Mouse (Mus musculus): ENCODE data around the gene Smad1.

- TF ChIP-seq CTCF (IDR thresholded peaks at IDR 0.05; ENCODE audit: insufficient read depth, low read depth, low read length) (no peak), POLR2A (IDR thresholded peaks at IDR 0.05; ENCODE audit: insufficient read depth, low read depth, low read length) (no peak)
Measured at GRCm38 (mm10) chr8:79397705-79398250, 1.5 kb downstream of the Smad1 start.

Measured in olfactory bulb, adult 2 months (tissue).